Mouse (Mus musculus) thymus, postnatal 4 days (tissue): ENCODE measurements around the gene Siglech.
"Not testable (repeated sequence)": the region's sequence is repeated elsewhere in the genome, so short reads cannot be mapped to it uniquely, and the experiment has no call there.

Experiments
- DNase-seq: peaks from one replicate; pipeline ENCODE4 v3.0.0; 2021

The Siglech gene

DNA sequence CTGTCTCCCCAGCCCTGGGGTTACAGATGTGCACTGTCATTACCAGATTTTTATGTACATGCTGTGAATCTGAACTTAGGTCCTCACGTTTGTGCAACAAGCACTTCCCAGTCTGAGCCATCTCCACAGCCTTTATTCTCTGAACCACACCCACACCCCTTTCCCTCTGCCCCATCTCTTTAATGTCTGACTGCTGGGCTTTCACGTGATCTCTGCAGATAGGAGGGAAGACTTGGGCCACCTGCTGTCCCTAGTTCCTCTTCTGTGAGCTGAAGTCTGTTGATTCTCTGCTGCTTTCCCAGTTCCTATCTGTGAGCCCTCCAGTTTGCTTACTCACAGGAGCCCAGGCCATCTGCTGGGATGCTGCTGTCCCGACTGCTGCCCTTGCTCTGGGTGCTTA is at the start of gene Siglech:
TSS of gene Siglech (plus strand) at position 253 of the 400 bp plus-strand sequence.
- no peak for DNase-seq

DNA sequence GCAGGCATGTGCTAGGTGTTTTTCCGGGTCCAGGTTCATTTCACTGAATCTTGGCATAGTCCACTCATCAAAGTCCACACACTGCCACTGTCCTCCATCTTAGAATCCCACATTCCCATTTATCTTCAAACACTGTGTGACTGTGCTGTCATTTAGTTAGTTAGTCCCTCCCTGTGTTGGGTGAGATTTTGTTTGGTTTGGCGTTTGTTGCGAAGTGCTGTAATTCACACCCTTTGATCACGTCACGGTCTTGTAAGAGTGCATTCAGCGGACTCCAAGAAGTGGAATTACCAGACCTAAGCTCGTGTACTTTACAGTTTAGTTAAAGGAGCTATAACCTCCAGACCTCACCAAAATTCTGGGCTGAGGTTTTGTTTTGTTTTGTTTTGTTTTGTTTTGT is 45.3 kb upstream of the Siglech start:
- DNase-seq, result no peak

DNA sequence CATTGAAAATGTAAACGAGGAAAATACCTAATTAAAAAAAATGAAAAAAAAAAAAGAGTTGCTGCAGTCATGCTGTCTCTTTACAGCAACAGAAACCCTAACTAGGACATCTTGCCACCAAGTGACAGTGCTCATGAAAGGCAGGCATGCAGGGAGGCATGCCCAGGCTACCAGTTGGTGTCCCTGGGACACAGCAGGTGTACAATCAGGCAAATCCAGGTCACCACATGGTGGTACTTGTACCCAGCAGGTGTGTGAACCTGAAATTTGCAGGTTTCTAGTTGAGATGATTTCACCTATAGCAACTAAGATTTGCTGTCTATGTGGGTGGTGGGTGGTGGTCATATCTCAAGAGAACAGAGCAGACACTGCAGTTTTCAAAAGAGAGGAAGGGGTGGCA is 39.1 kb upstream of the Siglech start:
- DNase-seq, result no peak

DNA sequence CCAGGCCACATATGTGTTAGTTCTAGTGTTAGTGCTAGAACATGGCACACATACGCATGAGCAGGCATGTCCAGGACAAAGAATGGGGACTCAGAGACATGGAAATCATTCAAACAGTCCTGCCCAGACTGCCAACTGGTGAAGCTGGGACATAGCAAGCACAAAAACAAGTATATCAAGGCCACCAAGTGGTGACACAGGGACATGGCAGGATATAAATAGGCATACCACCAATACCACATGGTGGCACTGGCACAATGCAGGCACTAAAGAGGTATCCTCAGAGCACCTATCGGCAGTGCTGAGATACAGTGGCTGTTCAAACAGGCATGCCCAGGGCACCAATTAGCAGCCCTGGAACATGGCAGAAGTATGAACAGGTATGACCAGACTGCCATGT is 33.5 kb upstream of the Siglech start:
- DNase-seq, result no peak

DNA sequence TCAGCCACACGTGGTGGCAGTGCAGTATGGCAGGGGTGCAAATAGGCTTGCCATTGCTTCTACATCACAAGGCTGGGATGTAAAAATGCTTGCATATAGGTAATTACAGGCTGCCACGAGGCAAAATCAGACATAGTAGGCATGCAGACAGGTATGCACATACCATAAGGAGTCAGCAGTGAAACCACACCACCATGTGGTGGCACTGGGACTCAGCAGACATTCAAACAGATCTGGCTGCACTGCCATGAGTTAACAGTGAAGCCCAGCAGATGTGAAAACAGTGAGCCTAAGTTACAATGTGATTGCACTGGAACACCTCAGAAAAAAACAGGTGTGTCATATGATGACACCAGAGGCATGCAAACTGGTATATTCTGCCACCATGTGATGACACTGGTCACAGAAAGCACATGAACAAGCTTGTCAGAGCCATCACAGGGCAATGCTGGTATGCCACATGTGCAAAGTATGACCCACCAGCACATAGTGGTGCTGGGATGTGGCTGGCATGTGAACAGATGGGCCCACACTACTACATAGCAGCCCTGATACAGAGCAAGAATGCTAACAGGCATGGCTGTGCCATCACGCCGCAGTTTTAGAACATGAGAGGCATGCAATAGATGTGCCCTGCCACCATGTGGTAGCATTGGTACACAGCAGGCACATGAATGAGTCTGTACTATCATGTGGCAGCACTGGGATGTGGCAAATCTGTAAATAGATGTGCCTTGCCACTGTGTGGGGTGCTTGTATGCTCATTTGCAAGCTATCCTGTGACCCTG is 30.7 kb upstream of the Siglech start:
- DNase-seq, result peak; percentile 30

DNA sequence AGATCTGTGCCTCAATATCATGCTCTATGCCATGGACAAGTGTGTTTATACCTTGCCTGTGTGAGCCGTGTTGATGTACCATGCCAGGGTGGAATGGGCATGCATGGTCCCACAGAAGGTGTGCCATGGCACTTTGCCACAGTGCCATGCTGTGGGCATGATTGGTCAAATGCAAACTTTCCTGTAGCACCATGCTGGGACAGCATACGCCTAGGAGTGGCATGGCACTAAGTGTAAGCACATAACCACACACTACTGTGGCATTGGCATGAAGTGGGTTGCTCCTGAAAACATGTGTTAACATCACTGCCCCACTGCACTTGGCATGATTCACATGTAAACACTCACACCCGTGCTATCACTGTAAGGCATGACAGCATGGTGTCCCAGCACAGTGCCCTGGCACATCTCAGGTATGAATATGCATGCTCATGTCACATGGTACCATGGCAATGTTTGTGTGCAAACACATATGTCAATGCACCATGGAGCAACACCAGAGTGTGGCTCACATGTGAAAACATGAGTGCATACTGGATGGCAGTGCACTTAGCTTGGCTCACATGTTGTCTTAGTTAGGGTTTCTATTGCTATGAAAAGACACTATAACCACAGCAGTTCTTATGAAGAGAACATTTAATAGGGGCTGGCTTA is 24.2 kb upstream of the Siglech start:
- no peak for DNase-seq

DNA sequence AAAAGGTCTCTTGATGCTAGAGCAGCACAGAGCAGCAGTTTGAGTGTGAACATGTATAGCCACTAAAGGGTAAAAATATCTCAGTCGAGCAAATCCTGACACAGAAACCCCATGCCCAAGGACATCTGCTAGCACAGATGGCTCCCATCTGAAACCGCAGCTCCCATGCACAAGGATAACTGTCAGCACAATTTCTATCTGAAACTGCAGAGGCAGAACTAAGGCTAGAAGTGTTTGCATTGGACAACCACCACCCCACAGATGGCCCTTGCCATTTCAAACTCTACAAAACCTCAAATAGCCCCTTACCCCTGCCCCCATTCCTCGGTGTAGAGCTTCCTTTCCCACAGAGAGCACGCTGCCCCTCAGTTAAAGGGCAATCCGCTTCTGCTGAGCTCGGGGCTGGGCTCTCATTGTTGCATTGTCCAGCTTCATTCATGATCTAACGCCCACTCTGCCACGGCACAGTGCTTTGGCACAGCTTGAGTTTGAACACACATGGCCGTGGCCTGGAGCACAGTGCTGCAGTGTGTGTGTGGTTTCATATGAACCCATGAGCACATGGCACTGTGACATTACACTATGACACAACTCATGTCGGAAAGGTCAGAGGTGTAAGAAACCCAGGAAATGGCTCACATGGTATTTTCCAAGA is 23.3 kb upstream of the Siglech start:
- no peak for DNase-seq

DNA sequence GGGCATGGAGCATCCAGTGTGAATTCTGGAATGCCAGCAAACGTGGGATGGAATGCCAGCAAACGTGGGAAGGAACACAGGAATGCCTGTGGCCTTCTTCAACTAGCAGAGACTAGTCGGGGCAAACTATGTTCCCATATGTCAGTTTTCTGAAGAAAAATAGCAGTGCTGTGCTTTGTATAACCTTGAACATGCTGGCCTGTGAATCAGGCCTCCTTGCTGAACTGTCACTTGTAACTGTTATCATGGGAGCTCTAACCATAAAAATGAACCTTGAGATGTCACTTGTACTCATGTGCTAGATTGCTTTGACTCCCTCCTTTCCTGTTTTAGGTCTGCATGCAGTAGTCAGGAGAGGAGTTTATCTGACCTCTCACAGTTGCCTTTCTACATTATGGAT is 17.1 kb upstream of the Siglech start:
- DNase-seq, result no peak

DNA sequence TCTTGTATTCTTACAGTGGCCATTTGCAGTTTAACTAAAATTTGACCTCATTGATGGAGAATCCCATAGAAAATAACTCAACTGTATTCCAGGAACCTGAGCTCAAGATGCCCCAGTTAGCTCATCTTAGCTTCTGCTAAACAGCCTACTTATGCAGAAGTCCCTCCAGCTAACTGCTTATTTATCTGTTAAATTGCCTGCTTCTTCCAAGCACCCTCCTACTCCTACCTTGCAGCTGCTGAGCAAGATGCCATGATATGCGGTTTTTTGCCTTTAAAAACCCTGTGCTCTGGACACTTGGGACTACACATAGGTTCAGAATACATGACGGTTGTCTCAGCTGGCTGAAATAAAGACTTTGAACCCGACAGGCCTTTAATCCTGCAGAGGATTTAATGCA is 8.6 kb upstream of the Siglech start:
- no peak for DNase-seq

DNA sequence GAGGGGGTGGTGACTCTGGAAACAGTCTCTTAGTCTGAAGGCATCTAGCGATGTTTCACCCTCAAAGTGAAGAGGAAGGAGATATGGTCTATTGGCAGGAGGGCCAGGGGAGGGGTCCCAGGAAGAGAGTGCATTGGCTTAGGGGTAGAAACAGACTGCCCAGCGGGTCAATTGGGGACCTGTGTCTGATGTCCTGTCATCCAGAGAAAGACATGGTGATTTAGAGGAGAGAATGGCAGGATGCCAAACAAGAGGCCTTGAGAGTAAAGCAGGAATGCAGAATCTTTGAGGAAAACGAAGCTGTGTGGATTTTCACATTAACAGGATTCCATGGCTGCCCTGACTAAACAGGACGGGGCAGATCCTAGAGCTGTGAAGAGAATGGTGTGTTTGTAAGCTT is 12.0 kb downstream of the Siglech start:
- no peak for DNase-seq

DNA sequence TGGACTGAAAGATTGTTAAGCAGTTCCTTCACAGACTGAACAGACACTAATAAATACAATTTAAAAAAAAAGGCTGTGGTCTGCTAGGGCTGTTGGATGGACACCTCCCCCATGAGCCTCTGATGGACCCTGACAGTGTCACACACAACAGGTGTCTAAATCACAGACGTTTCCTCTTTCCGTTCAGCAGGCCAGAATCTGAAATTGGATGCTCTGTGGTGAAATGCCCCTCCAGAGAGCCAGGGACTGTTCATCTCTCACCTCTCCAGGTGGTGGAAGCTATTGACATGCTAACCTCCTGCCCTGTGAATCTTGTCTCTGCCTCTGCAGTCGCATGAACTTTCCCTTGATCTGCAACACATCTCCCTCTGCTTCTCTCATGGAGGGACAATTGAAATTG is 14.5 kb downstream of the Siglech start:
- no peak for DNase-seq

DNA sequence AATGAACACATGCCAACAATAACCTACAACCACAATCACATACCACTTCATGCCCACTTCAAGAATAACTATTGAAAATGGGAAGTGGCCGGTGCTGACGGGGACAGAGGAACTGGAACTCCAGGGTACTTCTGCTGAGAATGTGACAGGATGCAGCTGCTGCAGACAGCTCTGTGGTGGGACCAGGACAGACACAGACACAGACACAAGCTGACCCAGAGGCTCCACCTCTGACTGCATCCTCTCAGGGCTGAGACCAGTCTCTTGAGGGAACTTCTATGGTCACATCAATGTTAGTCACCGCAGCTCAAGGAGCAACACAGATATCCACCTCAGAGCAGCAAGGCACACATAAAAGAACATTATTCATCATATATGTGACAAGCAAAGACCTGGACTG is 16.6 kb downstream of the Siglech start:
- peak; percentile 12 for DNase-seq

DNA sequence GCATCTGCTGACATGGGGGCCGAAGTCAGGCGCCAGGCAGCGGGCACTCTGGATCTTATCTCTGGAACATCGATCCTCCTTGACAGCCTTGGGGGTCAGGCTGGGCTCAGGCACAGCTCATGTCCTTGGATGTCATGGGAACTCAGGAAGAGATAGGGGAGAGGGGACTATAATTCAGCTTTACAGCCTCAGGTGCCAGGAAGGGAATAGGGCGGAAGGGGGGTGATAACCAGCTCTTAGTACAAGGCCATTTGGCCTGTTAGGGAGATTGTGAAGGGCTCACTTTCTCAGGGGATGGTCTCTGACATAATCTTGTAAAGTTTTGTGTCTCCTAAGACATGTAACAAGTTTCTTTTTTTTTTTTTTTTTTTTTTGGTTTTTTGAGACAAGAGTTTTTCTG is 22.6 kb downstream of the Siglech start:
- not testable (repeated sequence) for DNase-seq

DNA sequence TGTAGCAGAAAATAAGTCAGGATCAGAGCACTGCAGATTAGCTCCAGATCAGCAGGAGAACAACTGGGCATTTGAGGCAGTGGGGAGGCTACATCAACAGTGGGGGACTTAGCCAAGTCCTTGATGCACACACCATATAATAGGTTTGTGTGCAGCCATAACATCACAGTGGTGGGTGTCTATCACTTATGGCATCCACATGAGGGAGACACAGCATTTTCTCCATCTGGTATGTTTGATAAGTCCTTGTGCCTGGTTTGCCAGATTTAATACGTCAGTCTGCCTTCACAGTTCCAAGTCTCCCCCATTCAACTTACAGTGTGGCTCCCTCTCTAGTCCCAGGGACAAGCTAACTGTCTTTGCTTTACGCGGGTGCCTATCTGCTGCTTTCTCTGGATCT is 24.3 kb downstream of the Siglech start:
- DNase-seq, result no peak

DNA sequence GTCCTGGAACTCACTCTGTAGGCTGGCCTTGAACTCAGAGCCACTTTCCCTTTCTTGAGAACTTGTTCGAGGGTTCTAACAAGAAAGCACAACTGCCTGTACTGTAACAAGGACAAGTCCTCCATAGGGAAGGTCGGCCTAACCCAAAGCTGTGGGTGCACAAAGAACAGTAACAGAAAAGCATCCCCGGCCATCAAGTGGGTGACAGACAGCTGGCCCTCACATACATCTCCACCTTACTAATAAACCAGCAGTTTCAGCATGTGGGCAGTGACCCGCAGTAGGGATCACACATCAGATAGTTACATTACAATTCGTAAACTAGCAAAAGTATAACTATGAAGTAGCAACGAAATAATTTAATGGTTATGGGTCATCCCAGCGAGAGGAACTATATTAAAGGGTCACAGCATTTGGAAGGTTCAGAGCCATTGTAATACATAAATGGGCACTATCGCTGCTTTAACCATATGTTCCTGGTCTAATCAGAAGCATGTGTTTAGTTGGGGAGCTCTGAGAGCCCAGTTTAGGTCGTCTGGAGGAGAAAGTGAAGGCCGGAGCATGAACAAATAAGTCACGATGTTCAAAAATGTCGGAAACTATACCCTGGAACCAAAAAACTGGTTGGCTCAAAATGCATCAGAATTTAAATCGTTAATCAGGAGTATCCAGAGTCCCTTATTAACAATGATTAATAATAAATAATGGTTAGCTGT is 25.4 kb downstream of the Siglech start:
- no peak for DNase-seq

DNA sequence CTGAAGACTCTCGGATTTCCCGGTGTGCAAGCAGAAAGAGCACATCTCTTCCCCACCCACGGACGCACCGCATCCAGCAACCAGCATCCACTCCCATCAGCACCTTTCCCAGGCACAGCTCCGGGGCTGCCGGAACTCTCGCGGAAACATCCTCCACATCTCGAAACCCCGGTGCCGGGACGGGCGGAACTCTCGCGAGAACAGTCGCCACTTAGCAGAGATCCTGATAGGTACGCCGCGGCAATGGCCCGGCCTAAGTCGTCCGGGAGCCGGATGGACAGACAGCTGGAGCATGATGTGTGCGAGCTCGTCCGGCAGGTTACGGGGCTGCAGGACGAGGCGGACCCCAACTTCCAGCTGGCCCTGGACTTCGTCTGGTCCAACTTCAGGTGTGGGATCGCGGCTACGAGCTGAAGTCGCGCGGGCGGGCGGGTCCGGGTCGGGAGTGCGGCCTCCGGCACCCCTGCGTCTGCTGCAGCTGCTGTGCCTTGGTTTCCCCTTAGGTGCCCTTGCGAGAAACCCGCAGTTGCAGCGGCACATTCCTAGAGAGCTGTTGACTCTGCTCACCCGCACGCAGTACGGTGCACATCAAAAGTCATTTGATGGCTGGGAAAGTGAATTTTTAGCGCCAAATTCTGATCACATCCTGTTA is 26.1 kb downstream of the Siglech start, which contains the start of gene Tubgcp5:
TSS of gene Tubgcp5 (plus strand) at position 203 of the 652 bp plus-strand sequence.
- peak; percentile 97 for DNase-seq

DNA sequence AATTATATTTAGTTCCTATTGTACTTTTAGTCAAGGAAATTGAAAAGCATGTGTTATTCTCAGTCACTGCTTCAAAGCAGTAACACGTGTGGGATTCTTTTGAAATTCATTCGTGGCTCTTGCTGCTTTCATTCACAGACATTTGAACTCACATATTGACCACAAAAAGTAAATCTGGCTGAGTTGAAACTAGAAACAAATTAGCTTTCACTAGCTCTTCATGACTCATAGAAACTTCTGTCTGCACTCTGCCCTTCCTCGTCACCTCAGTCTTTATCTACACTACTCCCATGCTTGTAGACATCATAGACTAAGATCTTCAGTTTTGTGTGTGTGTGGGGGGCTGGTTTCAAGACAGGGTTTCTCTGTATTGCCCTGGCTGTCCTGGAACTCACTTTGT is 32.0 kb downstream of the Siglech start:
- DNase-seq, result no peak

DNA sequence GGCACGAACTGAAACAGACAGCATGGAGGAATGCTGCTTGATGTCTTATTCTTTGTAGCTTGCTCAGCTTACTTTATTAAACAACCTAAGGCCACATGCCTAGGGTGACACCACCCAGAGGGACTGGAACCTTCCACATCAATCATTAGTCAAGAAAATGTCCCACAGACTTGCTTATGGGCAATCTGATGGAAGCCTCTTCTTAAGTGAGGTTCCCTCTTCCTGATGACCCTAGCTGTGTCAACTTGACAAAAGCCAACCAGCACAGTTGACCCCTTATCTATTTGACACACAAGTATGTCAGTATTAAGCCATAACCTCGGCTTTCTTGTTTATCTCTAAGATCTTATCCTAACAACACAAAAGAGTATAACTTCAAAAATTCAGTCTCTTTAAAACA is 42.0 kb downstream of the Siglech start:
- no peak for DNase-seq

DNA sequence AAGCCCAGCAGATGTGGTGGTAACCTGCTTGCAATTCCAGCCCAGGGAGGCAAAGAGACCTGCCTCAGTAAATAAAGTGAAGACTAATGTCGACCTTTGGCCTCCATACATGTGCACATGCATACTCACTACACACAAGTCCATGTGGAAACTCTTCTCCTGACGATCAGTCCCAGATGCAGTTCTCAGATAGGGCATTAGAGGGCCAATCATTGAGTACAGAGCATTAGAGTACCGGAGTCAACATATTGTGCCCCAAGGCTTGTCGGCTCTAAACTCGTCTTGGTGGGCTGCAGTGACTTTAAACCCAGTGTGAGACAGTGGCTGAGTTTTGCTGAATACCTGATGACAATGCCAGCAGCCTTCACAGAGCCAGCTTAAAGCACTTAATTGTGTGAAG is 56.5 kb downstream of the Siglech start:
- no peak for DNase-seq

DNA sequence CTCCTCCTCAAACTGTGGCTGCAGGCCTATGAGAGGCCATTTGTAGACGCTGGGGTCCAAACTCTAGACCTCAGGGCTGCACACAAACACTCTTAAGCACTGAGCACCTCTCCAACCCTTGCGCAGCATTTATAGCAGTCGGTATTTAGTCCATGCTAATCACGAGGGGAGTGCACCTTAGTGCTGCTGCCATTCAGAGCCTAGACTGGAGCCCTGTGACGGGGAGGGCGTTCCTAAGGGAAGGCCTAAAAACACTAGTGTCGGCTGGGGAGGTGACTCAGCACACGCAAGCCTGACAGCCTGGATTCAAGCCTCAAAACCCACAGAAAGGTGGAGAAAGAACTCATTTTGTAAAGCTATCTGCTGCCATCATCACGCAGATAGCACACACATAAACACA is 59.6 kb downstream of the Siglech start:
- DNase-seq, result no peak
